In the genomic region with DNA sequence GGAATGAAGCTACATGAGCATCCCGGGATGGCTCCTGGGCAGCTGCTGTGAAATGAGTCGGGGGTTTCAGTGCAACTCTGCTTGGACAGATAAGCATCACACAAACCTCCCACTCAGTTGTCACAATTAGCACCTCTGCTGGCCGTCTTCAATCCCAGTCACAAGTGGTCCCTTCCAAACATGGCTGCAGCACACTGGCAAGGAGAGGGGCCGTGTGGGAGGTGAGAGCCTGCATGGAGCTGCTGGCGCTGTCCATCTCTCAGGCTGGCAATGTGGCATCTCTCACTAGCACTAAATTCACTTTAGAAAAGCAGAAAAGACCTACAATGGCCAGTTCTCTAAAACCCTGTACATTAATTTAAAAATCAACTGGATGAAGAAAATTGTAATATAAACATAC, we compare ENCODE assay signal across 27 mouse cellular contexts.
DNase-seq lines count a peak whose midpoint lies in the region; TF ChIP-seq lines count a peak whose summit lies in the region.
"Had no signal": no experiment of that assay in that cellular context is flagged by ENCODE, and none has a peak within 500 bp of the region (broad histone marks: within the 10 kb centered on the region; RNA-seq: fewer than 3 reads in every experiment).

No protein-coding gene starts in this region.

- TF ChIP-seq POLR2A in olfactory bulb, adult 2 months (IDR thresholded peaks at IDR 0.05; ENCODE audit: insufficient read depth, low read depth, low read length), result no peak

- intact Hi-C loops in left cerebral cortex, adult 2 months (cut with DNase I), result loop anchor here (5.0 kb wide), 1 partner anchor 94 kb away; no protein-coding TSS in a partner anchor

- H3K27ac ChIP-seq in left cerebral cortex, adult 2 months, result peak overlapping the region; percentile 41; the same call in 1 of the 2 replicates
- peak overlapping the region; percentile 37; the same call in 1 of the 2 replicates for H3K27ac ChIP-seq in olfactory bulb, adult 2 months (ENCODE audit: insufficient read depth, low read depth, low read length)
- H3K27ac ChIP-seq: embryonic facial prominence, embryonic 10.5 days; embryonic facial prominence, embryonic 13.5 days; forebrain, embryonic 12.5 days; forebrain, embryonic 15.5 days; gastrocnemius, adult 2 months; heart, embryonic 10.5 days; hindbrain, embryonic 14.5 days; hindbrain, postnatal 0 days had no signal

- H3K4me1 ChIP-seq in olfactory bulb, adult 2 months (ENCODE audit: control insufficient read depth, insufficient read depth, low read length), result peaks cover 8% of the 10 kb centered on the region; the same call in 1 of the 2 replicates
- H3K4me1 ChIP-seq: embryonic facial prominence, embryonic 10.5 days; embryonic facial prominence, embryonic 13.5 days; forebrain, embryonic 12.5 days; forebrain, embryonic 15.5 days; heart, embryonic 10.5 days had no signal

- no peak overlapping the region for H3K4me3 ChIP-seq in left cerebral cortex, adult 2 months
- no peak overlapping the region for H3K4me3 ChIP-seq in olfactory bulb, adult 2 months (ENCODE audit: insufficient read depth, low read depth, low read length)
- H3K4me3 ChIP-seq: embryonic facial prominence, embryonic 10.5 days; embryonic facial prominence, embryonic 13.5 days; erythroblast, embryonic 14.5 days; forebrain, embryonic 12.5 days; forebrain, embryonic 15.5 days; gastrocnemius, adult 2 months; heart, embryonic 10.5 days; heart, embryonic 13.5 days had no signal

- peak; percentile 50 for DNase-seq in heart, adult 11 months
- DNase-seq in heart, adult 8-10 months (ENCODE audit: low spot score), result no peak
- DNase-seq in left cerebral cortex, adult 2 months (ENCODE audit: extremely low spot score in 1 of 2, low spot score in 2 of 2), result no peak
- DNase-seq in left cerebral cortex, adult 11 months (ENCODE audit: low spot score), result no peak
- no peak for DNase-seq in adrenal gland, postnatal 4 days (ENCODE audit: low spot score in 2 of 2)
- DNase-seq: adrenal gland, adult 2 months; adrenal gland, postnatal 14 days; cerebellum, adult 11 months; cerebellum, adult 8-10 months; cerebellum, postnatal 10 days; cerebellum, postnatal 36 days; embryo, embryonic 11 days; gastrocnemius, adult 2 months; gastrocnemius, postnatal 14 days; heart, adult 18-20 months; heart, postnatal 14 days; heart, postnatal 4 days had no signal

- TF ChIP-seq CTCF in left cerebral cortex, adult 2 months (IDR thresholded peaks at IDR 0.05), result no peak
- TF ChIP-seq CTCF in olfactory bulb, adult 2 months (IDR thresholded peaks at IDR 0.05; ENCODE audit: insufficient read depth, low read depth, low read length), result no peak

- 92% methylated on average over 5 of the region's 5 CpGs for WGBS in olfactory bulb, adult 2 months
